Mouse (Mus musculus): ENCODE measurements around the gene Vwa3b. TPM values are rescaled to one million over a fixed set of nuclear protein-coding genes. Genes with fewer than 3 reads are reported as not detected.

Vwa3b gene
- polyA plus RNA-seq, 1 experiment from 2014 or later, result 0.21 TPM

- Histone ChIP-seq H3K27ac (replicated peaks) (peak overlapping the region; percentile 67; the same call in 1 of the 2 replicates), H3K4me1 (peaks cover 12% of the 10 kb centered on the region; the same call in 1 of the 2 replicates), H3K36me3 (no peaks in the 10 kb centered on the region), H3K27me3 (ENCODE audit: low read depth, poor library complexity, severe bottlenecking) (no peaks in the 10 kb centered on the region), H3K9me3 (replicated peaks) (no peaks in the 10 kb centered on the region), H3K4me3 (no peak overlapping the region)
- WGBS, result 86% methylated on average over 2 of the region's 2 CpGs
- no peak for DNase-seq (ENCODE audit: low spot score)
These were observed 55.7 kb downstream of the Vwa3b start for GRCm38 (mm10) chr1:37082215-37082464.

DNA sequence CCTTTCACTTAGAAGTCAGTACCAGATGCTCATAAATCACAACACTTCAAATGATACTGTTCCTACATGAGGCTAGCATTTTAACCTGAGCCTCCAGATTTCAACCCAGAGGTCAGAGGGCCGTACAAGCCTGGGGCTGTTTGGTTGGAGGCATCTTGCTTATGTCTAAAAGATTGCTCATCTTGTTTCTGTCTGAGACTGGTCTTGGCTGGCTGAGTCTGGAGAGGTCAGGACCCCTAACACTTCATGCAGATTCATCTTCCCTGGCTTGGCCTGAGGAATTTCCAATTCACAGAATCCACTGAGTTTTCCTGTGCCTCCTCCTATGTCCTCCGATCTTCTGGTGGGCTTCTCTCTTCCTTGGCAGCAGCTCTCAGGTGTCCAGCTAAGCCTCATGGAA, 57.7 kb downstream of the Vwa3b start:
- Histone ChIP-seq H3K4me3 (no peak overlapping the region), H3K36me3 (no peaks in the 10 kb centered on the region), H3K27me3 (ENCODE audit: low read depth, poor library complexity, severe bottlenecking) (no peaks in the 10 kb centered on the region), H3K9me3 (replicated peaks) (no peaks in the 10 kb centered on the region), H3K27ac (replicated peaks) (no peak overlapping the region), H3K4me1 (peaks cover 27% of the 10 kb centered on the region)
- no peak for DNase-seq (ENCODE audit: low spot score)
- 81% methylated on average over 2 of the region's 2 CpGs for WGBS

DNA sequence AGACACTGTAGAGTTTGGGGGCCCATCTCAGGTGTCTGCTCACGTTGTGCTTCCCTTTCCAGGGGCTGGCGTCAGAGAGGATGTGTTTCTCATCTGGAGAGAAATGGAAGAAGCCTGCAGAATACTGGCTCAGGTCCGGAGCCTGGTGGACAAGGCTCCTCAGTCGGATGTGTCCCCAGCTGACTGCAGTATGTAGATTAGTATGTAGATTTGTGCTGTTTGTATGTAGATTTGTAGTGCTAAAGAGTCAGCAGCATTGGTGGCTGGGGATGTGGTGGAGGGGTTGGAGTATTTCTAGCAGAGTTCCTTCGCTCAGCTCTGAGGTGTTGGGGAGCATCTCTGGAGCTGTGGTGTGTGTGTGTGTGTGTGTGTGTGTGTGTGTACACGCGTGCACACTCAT, 58.8 kb downstream of the Vwa3b start:
- Histone ChIP-seq H3K4me3 (no peak overlapping the region), H3K27ac (replicated peaks) (no peak overlapping the region), H3K4me1 (peaks cover 27% of the 10 kb centered on the region), H3K36me3 (no peaks in the 10 kb centered on the region), H3K9me3 (replicated peaks) (no peaks in the 10 kb centered on the region), H3K27me3 (ENCODE audit: low read depth, poor library complexity, severe bottlenecking) (no peaks in the 10 kb centered on the region)
- WGBS, result 55% methylated on average over 7 of the region's 7 CpGs
- no peak for DNase-seq (ENCODE audit: low spot score)

DNA sequence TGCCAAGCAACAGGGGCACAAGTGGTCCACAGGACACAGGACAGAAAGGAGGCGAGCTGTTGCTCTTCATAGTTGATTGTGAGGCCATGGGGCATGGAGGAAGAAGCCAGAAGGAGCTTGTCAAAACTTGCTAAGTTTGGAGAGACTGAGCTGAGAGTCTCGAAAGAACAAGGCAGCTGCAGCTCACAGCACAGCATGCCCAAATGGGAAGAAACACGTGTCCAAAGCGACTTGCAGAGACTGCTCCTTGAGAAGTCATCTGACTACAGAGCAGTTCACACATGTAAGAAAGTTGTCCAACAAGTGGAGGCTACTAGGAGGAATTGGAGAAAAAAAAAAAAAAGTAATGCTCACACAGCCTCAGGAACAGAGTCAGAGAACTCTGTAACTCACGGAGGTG, 62.8 kb downstream of the Vwa3b start:
- Histone ChIP-seq H3K36me3 (no peaks in the 10 kb centered on the region), H3K4me1 (peaks cover 15% of the 10 kb centered on the region), H3K27ac (replicated peaks) (no peak overlapping the region), H3K4me3 (no peak overlapping the region), H3K9me3 (replicated peaks) (no peaks in the 10 kb centered on the region), H3K27me3 (ENCODE audit: low read depth, poor library complexity, severe bottlenecking) (no peaks in the 10 kb centered on the region)
- 81% methylated on average over 5 of the region's 5 CpGs for WGBS
- DNase-seq (ENCODE audit: low spot score), result no peak

GRCm38 (mm10) chr1:37097382-37098093, 71.1 kb downstream of the Vwa3b start:
- Histone ChIP-seq H3K27me3 (ENCODE audit: low read depth, poor library complexity, severe bottlenecking) (no peaks in the 10 kb centered on the region), H3K36me3 (no peaks in the 10 kb centered on the region), H3K27ac (replicated peaks) (0 out of 2 replicates have a peak overlapping the region, but pooled peaks have one; percentile 28), H3K4me3 (no peak overlapping the region), H3K9me3 (replicated peaks) (no peaks in the 10 kb centered on the region), H3K4me1 (peaks cover 3% of the 10 kb centered on the region; the same call in 1 of the 2 replicates)
- no peak for DNase-seq (ENCODE audit: low spot score)
- WGBS, result 74% methylated on average over 17 of the region's 17 CpGs

- peaks cover 3% of the 10 kb centered on the region; the same call in 1 of the 2 replicates for H3K4me1 ChIP-seq
- H3K27me3 ChIP-seq (ENCODE audit: low read depth, poor library complexity, severe bottlenecking), result no peaks in the 10 kb centered on the region
- no peak overlapping the region for H3K4me3 ChIP-seq
- no peaks in the 10 kb centered on the region for H3K36me3 ChIP-seq
- 0 out of 2 replicates have a peak overlapping the region, but pooled peaks have one; percentile 13 for H3K27ac ChIP-seq (replicated peaks)
- 94% methylated on average over 4 of the region's 4 CpGs for WGBS
- no peak for DNase-seq (ENCODE audit: low spot score)
- H3K9me3 ChIP-seq (replicated peaks), result no peaks in the 10 kb centered on the region
These were observed 71.7 kb downstream of the Vwa3b start for GRCm38 (mm10) chr1:37098094-37098555.

GRCm38 (mm10) chr1:37100361-37100760, 74.0 kb downstream of the Vwa3b start:
- Histone ChIP-seq H3K27me3 (ENCODE audit: low read depth, poor library complexity, severe bottlenecking) (no peaks in the 10 kb centered on the region), H3K36me3 (no peaks in the 10 kb centered on the region), H3K4me1 (peaks cover 9% of the 10 kb centered on the region), H3K27ac (replicated peaks) (no peak overlapping the region), H3K4me3 (no peak overlapping the region), H3K9me3 (replicated peaks) (no peaks in the 10 kb centered on the region)
- DNase-seq (ENCODE audit: low spot score), result no peak
- 87% methylated on average over 6 of the region's 6 CpGs for WGBS

GRCm38 (mm10) chr1:37101016-37101415, 74.6 kb downstream of the Vwa3b start:
- 89% methylated on average over 8 of the region's 8 CpGs for WGBS
- Histone ChIP-seq H3K9me3 (replicated peaks) (no peaks in the 10 kb centered on the region), H3K36me3 (no peaks in the 10 kb centered on the region), H3K27me3 (ENCODE audit: low read depth, poor library complexity, severe bottlenecking) (no peaks in the 10 kb centered on the region), H3K27ac (replicated peaks) (no peak overlapping the region), H3K4me3 (no peak overlapping the region), H3K4me1 (peaks cover 9% of the 10 kb centered on the region)
- DNase-seq (ENCODE audit: low spot score), result no peak

- no peaks in the 10 kb centered on the region for H3K27me3 ChIP-seq (ENCODE audit: low read depth, poor library complexity, severe bottlenecking)
- 58% methylated on average over 2 of the region's 2 CpGs for WGBS
- no peaks in the 10 kb centered on the region for H3K36me3 ChIP-seq
- H3K4me1 ChIP-seq, result peaks cover 9% of the 10 kb centered on the region
- no peak overlapping the region for H3K4me3 ChIP-seq
- no peaks in the 10 kb centered on the region for H3K9me3 ChIP-seq (replicated peaks)
- no peak for DNase-seq (ENCODE audit: low spot score)
- no peak overlapping the region for H3K27ac ChIP-seq (replicated peaks)
These were observed 75.3 kb downstream of the Vwa3b start for GRCm38 (mm10) chr1:37101717-37102116.

DNA sequence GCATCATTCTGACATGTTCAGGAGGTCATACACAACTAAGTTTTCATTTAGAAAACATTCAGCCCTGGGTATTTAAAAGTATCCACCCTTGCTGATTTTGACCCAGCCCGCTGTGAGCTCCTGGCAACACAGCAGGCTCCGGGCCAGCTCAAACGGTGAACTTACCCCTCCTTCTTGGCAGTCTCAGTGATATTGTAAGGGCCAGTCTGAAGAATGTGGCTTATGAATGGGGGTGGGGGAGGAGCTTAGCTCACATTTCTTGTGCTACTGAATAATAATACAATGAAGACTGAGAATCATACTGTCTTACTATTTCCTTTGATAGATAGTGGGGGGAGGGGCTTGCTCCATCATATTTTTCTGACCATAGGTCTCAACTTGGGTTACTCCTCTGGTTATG, 78.8 kb downstream of the Vwa3b start:
- Histone ChIP-seq H3K36me3 (no peaks in the 10 kb centered on the region), H3K4me3 (no peak overlapping the region), H3K4me1 (peaks cover 9% of the 10 kb centered on the region), H3K27ac (replicated peaks) (no peak overlapping the region), H3K27me3 (ENCODE audit: low read depth, poor library complexity, severe bottlenecking) (no peaks in the 10 kb centered on the region), H3K9me3 (replicated peaks) (no peaks in the 10 kb centered on the region)
- no peak for DNase-seq (ENCODE audit: low spot score)
- WGBS, result 71% methylated on average over 3 of the region's 3 CpGs

GRCm38 (mm10) chr1:37113781-37114180, 87.4 kb downstream of the Vwa3b start:
- Histone ChIP-seq H3K4me3 (no peak overlapping the region), H3K4me1 (0 out of 2 replicates have a peak, but pooled peaks cover 4% of the 10 kb centered on the region), H3K36me3 (no peaks in the 10 kb centered on the region), H3K9me3 (replicated peaks) (no peaks in the 10 kb centered on the region), H3K27me3 (ENCODE audit: low read depth, poor library complexity, severe bottlenecking) (no peaks in the 10 kb centered on the region), H3K27ac (replicated peaks) (no peak overlapping the region)
- no peak for DNase-seq (ENCODE audit: low spot score)
- 80% methylated on average over 6 of the region's 6 CpGs for WGBS

DNA sequence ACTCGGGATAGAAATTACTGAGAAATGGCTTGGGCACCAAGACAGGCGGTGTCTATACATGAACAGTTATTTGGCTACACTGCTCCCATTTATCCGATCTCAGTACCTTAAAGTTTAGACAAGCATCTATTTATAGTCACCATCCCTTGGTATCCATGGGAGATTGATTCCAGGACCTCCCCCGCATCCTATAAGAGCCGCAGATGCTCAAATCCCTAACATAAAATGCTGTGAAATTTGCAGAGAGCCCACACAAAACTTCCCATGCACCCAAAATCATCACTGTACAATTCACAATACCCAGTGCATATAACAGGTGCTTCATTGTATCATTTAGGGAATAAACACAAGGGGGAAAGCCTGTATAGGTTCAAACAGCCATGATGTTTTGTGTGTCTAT, 89.5 kb downstream of the Vwa3b start:
- H3K4me3 ChIP-seq, result no peak overlapping the region
- no peaks in the 10 kb centered on the region for H3K27me3 ChIP-seq (ENCODE audit: low read depth, poor library complexity, severe bottlenecking)
- no peaks in the 10 kb centered on the region for H3K36me3 ChIP-seq
- 92% methylated on average over 5 of the region's 5 CpGs for WGBS
- DNase-seq (ENCODE audit: low spot score), result no peak
- H3K27ac ChIP-seq (replicated peaks), result no peak overlapping the region
- H3K9me3 ChIP-seq (replicated peaks), result no peaks in the 10 kb centered on the region
- H3K4me1 ChIP-seq, result peaks cover 7% of the 10 kb centered on the region; the same call in 1 of the 2 replicates

GRCm38 (mm10) chr1:37116574-37116973, 90.2 kb downstream of the Vwa3b start:
- Histone ChIP-seq H3K4me3 (no peak overlapping the region), H3K9me3 (replicated peaks) (no peaks in the 10 kb centered on the region), H3K36me3 (no peaks in the 10 kb centered on the region), H3K27ac (replicated peaks) (no peak overlapping the region), H3K4me1 (peaks cover 12% of the 10 kb centered on the region; the same call in 1 of the 2 replicates), H3K27me3 (ENCODE audit: low read depth, poor library complexity, severe bottlenecking) (no peaks in the 10 kb centered on the region)
- DNase-seq (ENCODE audit: low spot score), result no peak
- 87% methylated on average over 9 of the region's 9 CpGs for WGBS
